Mouse (Mus musculus): Measurements from ENCODE around the gene Hhip. TPM values are rescaled to one million over a fixed set of nuclear protein-coding genes. Genes with fewer than 3 reads are reported as not detected.
"Not testable (repeated sequence)": the region's sequence is repeated elsewhere in the genome, so short reads cannot be mapped to it uniquely, and the experiment has no call there.

Hhip gene
- polyA plus RNA-seq, 1 experiment from 2014 or later: 3.6 TPM

GRCm38 (mm10) chr8:80004421-80004820 lies 53.4 kb downstream of the Hhip start:
- ATAC-seq: no peak
- H3K27me3 ChIP-seq (ENCODE audit: control insufficient read depth, insufficient read depth, low read depth, low read length): no peaks in the 10 kb centered on the region
- H3K36me3 ChIP-seq (ENCODE audit: control insufficient read depth, insufficient read depth, low read length): no peaks in the 10 kb centered on the region
- H3K4me1 ChIP-seq (ENCODE audit: control insufficient read depth, insufficient read depth, low read length): no peaks in the 10 kb centered on the region
- WGBS: 87% methylated on average over 5 of the region's 5 CpGs
- H3K27ac ChIP-seq (ENCODE audit: low read length): no peak overlapping the region
- no peaks in the 10 kb centered on the region for H3K9me3 ChIP-seq (replicated peaks; ENCODE audit: control insufficient read depth, low read length, poor library complexity, severe bottlenecking)
- H3K4me2 ChIP-seq (ENCODE audit: low read length): no peak overlapping the region
- H3K9ac ChIP-seq (ENCODE audit: low read depth, low read length): no peak overlapping the region
- no peak overlapping the region for H3K4me3 ChIP-seq (ENCODE audit: low read depth, low read length)

GRCm38 (mm10) chr8:80002313-80002712 lies 55.5 kb downstream of the Hhip start:
- 91% methylated on average over 5 of the region's 5 CpGs for WGBS
- no peak for ATAC-seq
- H3K4me1 ChIP-seq (ENCODE audit: control insufficient read depth, insufficient read depth, low read length): no peaks in the 10 kb centered on the region
- H3K4me3 ChIP-seq (ENCODE audit: low read depth, low read length): no peak overlapping the region
- H3K9me3 ChIP-seq (replicated peaks; ENCODE audit: control insufficient read depth, low read length, poor library complexity, severe bottlenecking): no peaks in the 10 kb centered on the region
- H3K27ac ChIP-seq (ENCODE audit: low read length): no peak overlapping the region
- H3K27me3 ChIP-seq (ENCODE audit: control insufficient read depth, insufficient read depth, low read depth, low read length): no peaks in the 10 kb centered on the region
- no peak overlapping the region for H3K4me2 ChIP-seq (ENCODE audit: low read length)
- no peak overlapping the region for H3K9ac ChIP-seq (ENCODE audit: low read depth, low read length)
- H3K36me3 ChIP-seq (ENCODE audit: control insufficient read depth, insufficient read depth, low read length): no peaks in the 10 kb centered on the region

DNA sequence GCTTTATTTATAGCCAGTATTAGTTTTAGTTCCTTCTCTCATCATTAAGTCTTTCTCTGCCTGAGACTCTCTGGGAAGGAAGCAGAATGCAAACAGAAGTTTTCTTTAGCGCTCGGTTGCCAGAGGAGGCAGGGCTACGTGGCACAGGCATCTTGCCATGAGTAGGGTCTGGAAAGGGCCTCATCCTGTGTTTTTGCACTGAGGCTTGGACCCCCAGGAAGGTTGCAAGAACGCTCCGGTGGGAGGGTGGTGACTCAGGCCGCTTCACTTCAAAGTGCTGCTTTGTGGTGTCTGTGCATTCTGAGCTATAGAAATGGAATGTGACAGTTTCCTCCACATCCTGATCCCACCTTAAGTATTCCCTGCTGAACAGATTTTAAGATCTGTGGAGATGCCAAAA lies 62.7 kb downstream of the Hhip start:
- Histone ChIP-seq H3K36me3 (ENCODE audit: control insufficient read depth, insufficient read depth, low read length) (no peaks in the 10 kb centered on the region), H3K9me3 (replicated peaks; ENCODE audit: control insufficient read depth, low read length, poor library complexity, severe bottlenecking) (no peaks in the 10 kb centered on the region), H3K9ac (ENCODE audit: low read depth, low read length) (no peak overlapping the region), H3K4me1 (ENCODE audit: control insufficient read depth, insufficient read depth, low read length) (no peaks in the 10 kb centered on the region), H3K4me3 (ENCODE audit: low read depth, low read length) (no peak overlapping the region), H3K27ac (ENCODE audit: low read length) (no peak overlapping the region), H3K4me2 (ENCODE audit: low read length) (no peak overlapping the region), H3K27me3 (ENCODE audit: control insufficient read depth, insufficient read depth, low read depth, low read length) (no peaks in the 10 kb centered on the region)
- WGBS: 58% methylated on average over 6 of the region's 6 CpGs
- no peak for ATAC-seq

DNA sequence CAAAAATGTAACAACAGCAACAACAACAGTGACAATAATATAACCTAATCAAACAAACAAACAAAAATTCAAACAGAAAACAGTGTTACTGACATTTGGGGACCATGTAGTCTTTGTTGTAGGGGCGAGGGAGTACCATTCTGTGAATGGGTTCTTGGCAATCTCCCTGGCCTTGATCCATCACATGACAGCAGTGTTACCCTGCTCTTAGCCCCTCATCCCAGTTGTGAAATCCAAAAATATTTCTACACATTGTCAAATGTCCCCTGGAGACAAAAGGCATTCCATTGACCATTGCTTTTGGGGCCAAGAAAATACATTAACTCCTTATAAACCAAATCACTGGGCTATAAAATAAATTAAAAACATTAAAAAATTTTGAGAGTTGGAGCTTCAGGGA lies 64.3 kb downstream of the Hhip start:
- no peak for ATAC-seq
- H3K27ac ChIP-seq (ENCODE audit: low read length): no peak overlapping the region
- H3K36me3 ChIP-seq (ENCODE audit: control insufficient read depth, insufficient read depth, low read length): no peaks in the 10 kb centered on the region
- no peak overlapping the region for H3K9ac ChIP-seq (ENCODE audit: low read depth, low read length)
- no peaks in the 10 kb centered on the region for H3K9me3 ChIP-seq (replicated peaks; ENCODE audit: control insufficient read depth, low read length, poor library complexity, severe bottlenecking)
- no peaks in the 10 kb centered on the region for H3K4me1 ChIP-seq (ENCODE audit: control insufficient read depth, insufficient read depth, low read length)
- 93% methylated on average over 1 of the region's 1 CpGs for WGBS
- no peak overlapping the region for H3K4me2 ChIP-seq (ENCODE audit: low read length)
- H3K4me3 ChIP-seq (ENCODE audit: low read depth, low read length): no peak overlapping the region
- no peaks in the 10 kb centered on the region for H3K27me3 ChIP-seq (ENCODE audit: control insufficient read depth, insufficient read depth, low read depth, low read length)

DNA sequence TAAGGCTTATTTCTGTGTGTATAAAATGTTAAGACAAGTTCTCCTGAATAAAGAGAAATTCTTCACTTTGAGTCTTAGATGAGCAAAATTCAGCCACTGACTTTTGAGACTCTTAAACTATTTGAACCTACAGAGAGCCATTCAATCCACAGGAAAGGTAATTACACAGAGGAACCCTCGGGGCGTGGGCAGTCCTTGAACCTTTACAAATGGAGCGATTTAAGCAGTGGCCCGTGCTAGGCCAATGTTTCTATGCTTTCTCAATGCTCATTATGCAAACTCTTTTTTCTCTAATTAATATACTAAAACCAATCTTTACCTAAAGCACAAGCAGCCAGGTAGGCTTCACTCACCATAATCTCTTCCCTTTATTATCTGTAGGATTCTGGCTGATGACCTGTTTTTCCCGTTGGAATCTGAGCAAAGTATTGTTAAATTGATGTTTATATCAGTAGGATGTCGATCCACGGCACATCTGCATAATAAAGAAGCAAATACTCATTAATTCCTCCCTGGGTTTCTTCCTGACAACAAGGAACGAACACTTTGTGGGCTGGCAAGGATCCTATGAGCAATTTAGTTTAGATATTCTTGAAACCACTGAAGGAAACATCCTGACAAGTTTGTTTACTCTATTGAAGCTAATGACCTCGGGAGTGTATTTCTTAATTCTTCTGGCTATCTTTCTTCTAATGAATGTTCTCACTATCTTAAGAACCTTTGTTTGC lies 65.5 kb downstream of the Hhip start:
- Histone ChIP-seq H3K27ac (ENCODE audit: low read length) (no peak overlapping the region), H3K4me1 (ENCODE audit: control insufficient read depth, insufficient read depth, low read length) (no peaks in the 10 kb centered on the region), H3K27me3 (ENCODE audit: control insufficient read depth, insufficient read depth, low read depth, low read length) (no peaks in the 10 kb centered on the region), H3K9me3 (replicated peaks; ENCODE audit: control insufficient read depth, low read length, poor library complexity, severe bottlenecking) (no peaks in the 10 kb centered on the region), H3K4me2 (ENCODE audit: low read length) (no peak overlapping the region), H3K4me3 (ENCODE audit: low read depth, low read length) (no peak overlapping the region), H3K36me3 (ENCODE audit: control insufficient read depth, insufficient read depth, low read length) (no peaks in the 10 kb centered on the region), H3K9ac (ENCODE audit: low read depth, low read length) (no peak overlapping the region)
- 36% methylated on average over 9 of the region's 9 CpGs for WGBS
- no peak for ATAC-seq

DNA sequence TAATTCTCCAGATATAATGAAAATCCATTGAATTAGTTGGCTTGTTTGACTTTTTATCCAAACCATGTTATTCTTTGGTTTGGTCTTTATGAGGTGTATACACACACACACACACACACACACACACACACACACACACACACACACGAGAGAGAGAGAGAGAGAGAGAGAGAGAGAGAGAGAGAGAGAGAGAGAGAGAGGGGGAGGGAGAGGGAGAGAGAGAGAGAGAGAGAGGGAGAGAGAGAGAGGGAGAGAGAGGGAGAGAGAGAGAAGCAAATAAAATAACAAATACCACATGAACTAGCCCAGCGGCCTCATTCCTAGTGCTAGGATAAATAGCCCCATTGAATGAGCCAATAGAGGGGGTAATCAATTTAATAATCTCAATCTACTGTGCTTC lies 66.4 kb downstream of the Hhip start:
- H3K9me3 ChIP-seq (replicated peaks; ENCODE audit: control insufficient read depth, low read length, poor library complexity, severe bottlenecking); H3K27ac ChIP-seq (ENCODE audit: low read length); H3K27me3 ChIP-seq (ENCODE audit: control insufficient read depth, insufficient read depth, low read depth, low read length); H3K36me3 ChIP-seq (ENCODE audit: control insufficient read depth, insufficient read depth, low read length); H3K4me2 ChIP-seq (ENCODE audit: low read length); H3K4me3 ChIP-seq (ENCODE audit: low read depth, low read length); H3K4me1 ChIP-seq (ENCODE audit: control insufficient read depth, insufficient read depth, low read length); H3K9ac ChIP-seq (ENCODE audit: low read depth, low read length); ATAC-seq: not testable (repeated sequence)
- WGBS: 96% methylated on average over 1 of the region's 2 CpGs

GRCm38 (mm10) chr8:79984946-79985345 lies 72.9 kb downstream of the Hhip start:
- ATAC-seq: no peak

DNA sequence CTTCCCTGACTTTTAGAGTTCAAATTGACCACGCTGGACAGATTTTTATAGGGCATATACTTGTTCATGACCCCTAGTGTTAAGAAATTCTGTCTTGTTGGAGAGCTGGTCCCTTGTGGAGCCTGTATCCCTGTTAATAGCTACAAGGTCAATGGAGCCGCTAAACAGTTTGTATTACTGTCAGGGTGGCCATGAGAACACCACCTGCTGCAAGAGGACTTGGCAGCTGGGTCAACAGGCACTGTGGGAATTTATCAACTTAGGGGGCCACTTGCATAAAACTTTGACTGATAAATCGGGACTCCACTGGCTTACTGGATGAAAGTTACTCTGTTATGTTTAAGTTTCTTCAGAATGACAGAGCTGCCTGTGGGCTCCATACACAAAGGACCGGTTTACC lies 75.7 kb downstream of the Hhip start:
- Histone ChIP-seq H3K36me3 (ENCODE audit: control insufficient read depth, insufficient read depth, low read length) (no peaks in the 10 kb centered on the region), H3K27me3 (ENCODE audit: control insufficient read depth, insufficient read depth, low read depth, low read length) (no peaks in the 10 kb centered on the region), H3K4me3 (ENCODE audit: low read depth, low read length) (no peak overlapping the region), H3K9me3 (replicated peaks; ENCODE audit: control insufficient read depth, low read length, poor library complexity, severe bottlenecking) (no peaks in the 10 kb centered on the region), H3K9ac (ENCODE audit: low read depth, low read length) (no peak overlapping the region), H3K4me1 (ENCODE audit: control insufficient read depth, insufficient read depth, low read length) (no peaks in the 10 kb centered on the region), H3K27ac (ENCODE audit: low read length) (no peak overlapping the region), H3K4me2 (ENCODE audit: low read length) (no peak overlapping the region)
- no peak for ATAC-seq
- 70% methylated on average over 4 of the region's 4 CpGs for WGBS

More at GRCm38 (mm10) chr8:79984946-79985345, 72.9 kb downstream of the Hhip start:
- H3K4me1 ChIP-seq (ENCODE audit: control insufficient read depth, insufficient read depth, low read length): no peaks in the 10 kb centered on the region
- no peaks in the 10 kb centered on the region for H3K9me3 ChIP-seq (replicated peaks; ENCODE audit: control insufficient read depth, low read length, poor library complexity, severe bottlenecking)
- H3K36me3 ChIP-seq (ENCODE audit: control insufficient read depth, insufficient read depth, low read length): no peaks in the 10 kb centered on the region
- H3K27me3 ChIP-seq (ENCODE audit: control insufficient read depth, insufficient read depth, low read depth, low read length): no peaks in the 10 kb centered on the region
- no peak overlapping the region for H3K4me2 ChIP-seq (ENCODE audit: low read length)
- WGBS: 47% methylated on average over 2 of the region's 2 CpGs
- no peak overlapping the region for H3K9ac ChIP-seq (ENCODE audit: low read depth, low read length)
- no peak overlapping the region for H3K4me3 ChIP-seq (ENCODE audit: low read depth, low read length)
- no peak overlapping the region for H3K27ac ChIP-seq (ENCODE audit: low read length)

GRCm38 (mm10) chr8:79966159-79966558 lies 91.6 kb downstream of the Hhip start:
- 52% methylated on average over 6 of the region's 6 CpGs for WGBS
- H3K9me3 ChIP-seq (replicated peaks; ENCODE audit: control insufficient read depth, low read length, poor library complexity, severe bottlenecking): no peaks in the 10 kb centered on the region
- H3K4me2 ChIP-seq (ENCODE audit: low read length): no peak overlapping the region
- no peak for ATAC-seq
- no peaks in the 10 kb centered on the region for H3K4me1 ChIP-seq (ENCODE audit: control insufficient read depth, insufficient read depth, low read length)
- no peaks in the 10 kb centered on the region for H3K36me3 ChIP-seq (ENCODE audit: control insufficient read depth, insufficient read depth, low read length)
- H3K4me3 ChIP-seq (ENCODE audit: low read depth, low read length): no peak overlapping the region
- no peak overlapping the region for H3K27ac ChIP-seq (ENCODE audit: low read length)
- H3K9ac ChIP-seq (ENCODE audit: low read depth, low read length): no peak overlapping the region
- H3K27me3 ChIP-seq (ENCODE audit: control insufficient read depth, insufficient read depth, low read depth, low read length): no peaks in the 10 kb centered on the region
